Mouse (Mus musculus): Measurements from ENCODE around the gene Atp6v0a1. TPM values are rescaled to one million over a fixed set of nuclear protein-coding genes. Genes with fewer than 3 reads are reported as not detected.

Atp6v0a1 gene
- polyA plus RNA-seq, 1 experiment from 2014 or later, result 62.1 TPM

DNA sequence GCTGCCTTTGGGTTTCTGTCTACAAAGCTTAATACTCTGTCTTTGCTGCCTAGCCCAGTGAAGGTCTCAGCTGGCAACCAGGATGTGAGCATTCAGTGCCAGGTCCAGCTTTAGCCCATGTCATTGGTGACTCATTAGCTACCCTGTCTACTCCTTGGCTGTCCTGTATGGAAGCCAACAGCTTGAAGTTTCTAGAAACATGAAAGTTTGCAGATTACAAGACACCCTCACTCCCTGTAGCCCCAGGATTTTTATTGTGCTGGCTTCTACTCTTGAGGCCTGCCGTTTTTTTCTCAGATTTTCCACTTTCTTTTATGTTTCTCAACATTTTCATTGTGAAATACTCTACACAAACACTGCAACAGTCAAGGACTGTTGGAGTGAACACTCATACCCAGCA is 80.7 kb downstream of the Atp6v0a1 start:
- WGBS, result 86% methylated on average over 1 of the region's 1 CpGs
- no peak overlapping the region for H3K4me2 ChIP-seq (replicated peaks; ENCODE audit: low read depth)
- no peak overlapping the region for H3K4me3 ChIP-seq (ENCODE audit: low read depth, low read length)

DNA sequence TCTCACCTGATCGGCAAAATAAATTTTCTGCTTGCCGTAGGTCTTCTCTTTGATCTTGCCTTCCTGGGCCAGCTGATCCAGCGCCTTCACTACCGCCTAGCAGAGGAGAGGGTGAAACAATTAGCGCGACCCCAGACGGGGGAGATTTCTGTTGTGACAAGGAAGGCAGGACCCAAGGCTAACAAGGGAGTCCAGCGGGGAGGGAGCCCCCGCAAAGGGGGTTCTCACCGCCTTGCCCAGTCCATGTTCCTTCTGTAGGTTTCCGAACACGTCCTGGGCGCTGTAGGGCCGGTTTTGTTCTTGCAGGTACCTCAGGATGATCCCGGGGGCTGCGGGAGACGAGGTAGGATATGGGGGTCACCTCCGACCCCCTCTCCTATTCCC is 85.7 kb downstream of the Atp6v0a1 start:
- Histone ChIP-seq H3K4me2 (replicated peaks; ENCODE audit: low read depth) (peak overlapping the region; percentile 88), H3K9me3 (ENCODE audit: control insufficient read depth) (no peaks in the 10 kb centered on the region), H3K9ac (ENCODE audit: low read depth, low read length) (peak overlapping the region; percentile 73), H3K4me1 (replicated peaks; ENCODE audit: control insufficient read depth, insufficient read depth, low read length) (no peaks in the 10 kb centered on the region), H3K36me3 (ENCODE audit: control insufficient read depth, insufficient read depth) (peaks cover 62% of the 10 kb centered on the region), H3K27ac (ENCODE audit: low read depth, low read length) (no peak overlapping the region), H3K4me3 (ENCODE audit: low read depth, low read length) (peak overlapping the region; percentile 60), H3K27me3 (replicated peaks; ENCODE audit: control insufficient read depth, insufficient read depth, low read length) (no peaks in the 10 kb centered on the region)
- WGBS, result 1% methylated on average over 18 of the region's 18 CpGs
- peak; percentile 25 for ATAC-seq
- no peak for TF ChIP-seq CTCF (IDR thresholded peaks at IDR 0.05; ENCODE audit: low read depth)

More for the DNA sequence above, 80.7 kb downstream of the Atp6v0a1 start:
- TF ChIP-seq CTCF (IDR thresholded peaks at IDR 0.05; ENCODE audit: low read depth), result no peak
- Histone ChIP-seq H3K36me3 (ENCODE audit: control insufficient read depth, insufficient read depth) (peaks cover 57% of the 10 kb centered on the region), H3K9ac (ENCODE audit: low read depth, low read length) (no peak overlapping the region), H3K9me3 (ENCODE audit: control insufficient read depth) (no peaks in the 10 kb centered on the region), H3K27me3 (replicated peaks; ENCODE audit: control insufficient read depth, insufficient read depth, low read length) (no peaks in the 10 kb centered on the region), H3K27ac (ENCODE audit: low read depth, low read length) (no peak overlapping the region), H3K4me1 (replicated peaks; ENCODE audit: control insufficient read depth, insufficient read depth, low read length) (peaks cover 8% of the 10 kb centered on the region; the same call in 1 of the 2 replicates)
- ATAC-seq, result no peak

- Histone ChIP-seq H3K27me3 (replicated peaks; ENCODE audit: control insufficient read depth, insufficient read depth, low read length) (no peaks in the 10 kb centered on the region), H3K4me1 (replicated peaks; ENCODE audit: control insufficient read depth, insufficient read depth, low read length) (no peaks in the 10 kb centered on the region), H3K4me3 (ENCODE audit: low read depth, low read length) (peak within 1 kb of the TSS; percentile 60), H3K4me2 (replicated peaks; ENCODE audit: low read depth) (peak within 1 kb of the TSS; percentile 88), H3K9ac (ENCODE audit: low read depth, low read length) (peak within 1 kb of the TSS; percentile 73), H3K9me3 (ENCODE audit: control insufficient read depth) (no peaks in the 10 kb centered on the region), H3K27ac (ENCODE audit: low read depth, low read length) (peak within 1 kb of the TSS; percentile 92), H3K36me3 (ENCODE audit: control insufficient read depth, insufficient read depth) (peaks cover 62% of the 10 kb centered on the region)
- ATAC-seq, result peak; percentile 93
- TF ChIP-seq CTCF (IDR thresholded peaks at IDR 0.05; ENCODE audit: low read depth), result peak; percentile 88
- WGBS, result under 1% methylated on average over 43 of the region's 43 CpGs
Observed at GRCm38 (mm10) chr11:101095314-101096024, 86.2 kb downstream of the Atp6v0a1 start, which contains the start of gene Psmc3ip. Psmc3ip (minus strand) TSS chr11:101095436.

DNA sequence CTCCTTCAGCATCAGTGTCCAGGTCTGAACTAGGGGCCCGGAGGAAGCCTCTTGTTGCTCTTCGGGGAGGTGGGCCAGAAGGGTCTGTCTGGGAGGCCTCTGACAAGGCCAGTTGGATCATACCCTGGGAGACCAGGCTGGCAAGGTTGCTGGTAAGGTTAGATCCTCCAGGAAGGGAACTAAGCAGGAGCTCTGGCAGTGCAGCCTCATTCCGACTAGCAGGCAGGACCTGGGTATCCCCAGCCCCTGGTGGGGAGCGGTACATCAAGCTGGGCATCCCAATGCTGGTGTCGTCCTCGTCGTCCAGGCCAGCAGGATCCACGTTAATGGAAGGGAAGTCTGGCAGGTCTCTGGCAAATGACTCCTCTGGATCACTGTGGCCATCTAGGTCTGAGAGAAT is 89.0 kb downstream of the Atp6v0a1 start:
- Histone ChIP-seq H3K9me3 (ENCODE audit: control insufficient read depth) (no peaks in the 10 kb centered on the region), H3K4me1 (replicated peaks; ENCODE audit: control insufficient read depth, insufficient read depth, low read length) (no peaks in the 10 kb centered on the region), H3K4me2 (replicated peaks; ENCODE audit: low read depth) (no peak overlapping the region), H3K9ac (ENCODE audit: low read depth, low read length) (no peak overlapping the region), H3K36me3 (ENCODE audit: control insufficient read depth, insufficient read depth) (peaks cover 58% of the 10 kb centered on the region), H3K27ac (ENCODE audit: low read depth, low read length) (no peak overlapping the region), H3K4me3 (ENCODE audit: low read depth, low read length) (no peak overlapping the region), H3K27me3 (replicated peaks; ENCODE audit: control insufficient read depth, insufficient read depth, low read length) (no peaks in the 10 kb centered on the region)
- WGBS, result 91% methylated on average over 8 of the region's 8 CpGs
- no peak for ATAC-seq
- no peak for TF ChIP-seq CTCF (IDR thresholded peaks at IDR 0.05; ENCODE audit: low read depth)

DNA sequence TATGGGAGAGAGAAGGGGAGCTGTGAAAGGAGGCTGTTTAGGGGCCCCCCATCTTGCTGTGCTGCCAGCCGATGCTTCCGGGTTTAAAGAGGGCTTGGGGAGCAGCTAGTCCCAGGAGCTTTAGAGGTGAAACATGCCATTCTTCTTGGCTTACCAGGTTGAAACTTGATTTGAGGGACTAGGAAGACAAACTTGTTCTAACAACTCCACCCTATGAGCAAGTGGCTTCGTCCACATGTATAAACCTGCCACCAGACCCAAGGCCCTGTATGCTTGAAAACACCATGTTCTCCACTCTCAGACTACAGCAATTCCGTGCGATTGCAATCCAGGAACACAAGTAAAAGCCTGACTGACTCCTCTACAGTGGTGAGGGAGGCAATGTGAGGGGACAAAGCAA is 93.8 kb downstream of the Atp6v0a1 start:
- Histone ChIP-seq H3K27me3 (replicated peaks; ENCODE audit: control insufficient read depth, insufficient read depth, low read length) (no peaks in the 10 kb centered on the region), H3K9ac (ENCODE audit: low read depth, low read length) (no peak overlapping the region), H3K4me1 (replicated peaks; ENCODE audit: control insufficient read depth, insufficient read depth, low read length) (no peaks in the 10 kb centered on the region), H3K9me3 (ENCODE audit: control insufficient read depth) (no peaks in the 10 kb centered on the region), H3K4me2 (replicated peaks; ENCODE audit: low read depth) (no peak overlapping the region), H3K36me3 (ENCODE audit: control insufficient read depth, insufficient read depth) (peaks cover 69% of the 10 kb centered on the region), H3K27ac (ENCODE audit: low read depth, low read length) (no peak overlapping the region), H3K4me3 (ENCODE audit: low read depth, low read length) (no peak overlapping the region)
- 95% methylated on average over 5 of the region's 5 CpGs for WGBS
- no peak for ATAC-seq
- TF ChIP-seq CTCF (IDR thresholded peaks at IDR 0.05; ENCODE audit: low read depth), result no peak

- no peak for ATAC-seq
- WGBS, result 87% methylated on average over 4 of the region's 4 CpGs
- no peak overlapping the region for H3K9ac ChIP-seq (ENCODE audit: low read depth, low read length)
- no peaks in the 10 kb centered on the region; the same call in 1 of the 2 replicates for H3K4me1 ChIP-seq (replicated peaks; ENCODE audit: control insufficient read depth, insufficient read depth, low read length)
- peaks cover 13% of the 10 kb centered on the region; the same call in 1 of the 2 replicates for H3K36me3 ChIP-seq (ENCODE audit: control insufficient read depth, insufficient read depth)
- no peak overlapping the region for H3K4me3 ChIP-seq (ENCODE audit: low read depth, low read length)
- H3K27me3 ChIP-seq (replicated peaks; ENCODE audit: control insufficient read depth, insufficient read depth, low read length), result no peaks in the 10 kb centered on the region
- H3K9me3 ChIP-seq (ENCODE audit: control insufficient read depth), result no peaks in the 10 kb centered on the region
- TF ChIP-seq CTCF (IDR thresholded peaks at IDR 0.05; ENCODE audit: low read depth), result no peak
- H3K27ac ChIP-seq (ENCODE audit: low read depth, low read length), result no peak overlapping the region
- no peak overlapping the region for H3K4me2 ChIP-seq (replicated peaks; ENCODE audit: low read depth)
Observed at GRCm38 (mm10) chr11:101109351-101109750, 100.1 kb downstream of the Atp6v0a1 start.

Data from intestine, postnatal 0 days (tissue).